ENCODE assay signal across 8 mouse cellular contexts in genomic region chr6:54971731-54972110, GRCm38 (mm10). TPM values are rescaled to one million over a fixed set of nuclear protein-coding genes. Genes with fewer than 3 reads are reported as not detected.
A peak's percentile ranks its signal among the peaks of the same experiment; 100 is the strongest.
DNase-seq lines count a peak whose midpoint lies in the region; ATAC-seq and TF ChIP-seq lines count a peak whose summit lies in the region.

No protein-coding gene starts in this region.

- 0 out of 2 replicates have a peak, but pooled peaks have one; percentile 6 for TF ChIP-seq EP300 in heart, adult 2 months (IDR thresholded peaks at IDR 0.05; ENCODE audit: insufficient read depth, low read depth, low read length)

- H3K27me3 ChIP-seq in heart, adult 2 months (ENCODE audit: control insufficient read depth, insufficient read depth, low read length): no peaks in the 10 kb centered on the region

- TF ChIP-seq CTCF in left cerebral cortex, adult 2 months (IDR thresholded peaks at IDR 0.05): no peak
- no peak for TF ChIP-seq CTCF in heart, adult 2 months (IDR thresholded peaks at IDR 0.05)

- peaks cover 14% of the 10 kb centered on the region for H3K4me1 ChIP-seq in heart, adult 2 months (ENCODE audit: control insufficient read depth, insufficient read depth, low read length)

- peak; percentile 41; the same call in 1 of the 2 replicates for TF ChIP-seq POLR2A in heart, adult 2 months (IDR thresholded peaks at IDR 0.05; ENCODE audit: insufficient read depth, low read depth, low read length)

- H3K79me2 ChIP-seq in heart, adult 2 months (replicated peaks; ENCODE audit: control insufficient read depth, insufficient read depth, low read length): no peaks in the 10 kb centered on the region; the same call in 1 of the 2 replicates

- DNase-seq in left cerebral cortex, adult 2 months (ENCODE audit: extremely low spot score in 1 of 2, low spot score in 2 of 2): no peak
- no peak for DNase-seq in left cerebral cortex, postnatal 36 days (ENCODE audit: low spot score in 2 of 2)
- DNase-seq in heart, adult 2 months: peak; percentile 67 to 71
- DNase-seq in kidney, adult 9 months: peak; percentile 68
- peak; percentile 43 for DNase-seq in lung, postnatal 25 days (ENCODE audit: low spot score)
- no peak for DNase-seq in urinary bladder, postnatal 25 days (ENCODE audit: low spot score)
- DNase-seq in thymus, postnatal 10 days (ENCODE audit: low spot score in 2 of 2): no peak

- peak overlapping the region; percentile 72 for H3K9ac ChIP-seq in heart, adult 2 months (ENCODE audit: low read depth, low read length)

- 10% methylated on average over 8 of the region's 8 CpGs for WGBS in heart, adult 2 months

- intact Hi-C loops in left cerebral cortex, adult 2 months (cut with DNase I): loop anchor here (5.0 kb wide), 1 partner anchor 264 kb away; no protein-coding TSS in a partner anchor
- intact Hi-C loops in left cerebral cortex, postnatal 36 days (cut with DNase I): loop anchor here (5.0 kb wide), 1 partner anchor 154 kb away; the partner anchor contains the start of gene Znrf2
- intact Hi-C loops in heart, adult 2 months (cut with DNase I): loop anchor here (2.0 to 5.0 kb wide), 5 partner anchors 31 to 384 kb away; partner anchors contain the start of gene Znrf2

- ATAC-seq in inflammation-experienced regulatory T-cells, adult 6 months: no peak

- peak overlapping the region; percentile 50 for H3K4me3 ChIP-seq in left cerebral cortex, adult 2 months
- H3K4me3 ChIP-seq in heart, adult 2 months: peak overlapping the region; percentile 83

- H3K27ac ChIP-seq in left cerebral cortex, adult 2 months: peak overlapping the region; percentile 74
- H3K27ac ChIP-seq in heart, adult 2 months: peak overlapping the region; percentile 98

- peaks cover 11% of the 10 kb centered on the region for H3K36me3 ChIP-seq in heart, adult 2 months (ENCODE audit: control insufficient read depth, insufficient read depth, low read length)

RNA-seq across cellular contexts. Expression of gene Nod1, which starts 0.7 kb away (rescaled TPM):
- total RNA-seq in left cerebral cortex, adult 2 months (2021): 1 to 10 TPM; 3.4 to 4.3 TPM
- 1 to 10 TPM; 4.3 to 4.7 TPM for total RNA-seq in left cerebral cortex, postnatal 36 days (2021)
- 10 to 100 TPM; 17.3 to 18.6 TPM for total RNA-seq in heart, adult 2 months (2021)
- 23.6 and 25.7 TPM in 2 replicates for polyA plus RNA-seq in heart, adult 2 months (2012; rRNA removed)
- 10 to 100 TPM in 2 of 3 experiments, 1 to 10 TPM in 1; 9.7 to 14.2 (median 11.4) TPM for polyA plus RNA-seq in inflammation-experienced regulatory T-cells, adult 6 months (2017; shearing (Covaris generic))

RNA-seq across cellular contexts. Expression of gene Ggct, which starts 21.0 kb away (rescaled TPM):
- total RNA-seq in left cerebral cortex, adult 2 months (2021): 10 to 100 TPM; 27.7 to 29.3 TPM
- 10 to 100 TPM; 24.0 to 25.0 TPM for total RNA-seq in left cerebral cortex, postnatal 36 days (2021)
- 10 to 100 TPM; 26.5 to 29.1 TPM for total RNA-seq in heart, adult 2 months (2021)
- polyA plus RNA-seq in heart, adult 2 months (2012; rRNA removed): 6.8 and 7.8 TPM in 2 replicates
- polyA plus RNA-seq in inflammation-experienced regulatory T-cells, adult 6 months (2017; shearing (Covaris generic)): 10 to 100 TPM; 30.0 to 31.4 (median 31.3) TPM

Comparison
In these comparisons a context has a peak if more than half of its experiments do, and no peak if none do; other contexts are left out.
1. DNase-seq: peak in heart, adult 2 months (2 of 2), kidney, adult 9 months (single experiment) and lung, postnatal 25 days (single experiment); none in left cerebral cortex, adult 2 months (0 of 2), left cerebral cortex, postnatal 36 days (0 of 2), urinary bladder, postnatal 25 days (single experiment) and thymus, postnatal 10 days (0 of 2).